Mouse (Mus musculus) hindbrain, postnatal 0 days (tissue): ENCODE measurements at regions not wholly inside any gene's neighbourhood (a gene's known extent, or its start where the extent isn't known, plus 50 kb on each side); places are given as distances from the start of the nearest gene placed in this dataset.
"Not testable (repeated sequence)": the region's sequence is repeated elsewhere in the genome, so short reads cannot be mapped to it uniquely, and the experiment has no call there.

Source experiments
- ATAC-seq: fragments of 200-750 bp; cut with Nextera tagmentation; 2 replicates; pipeline ENCODE4 v1.8.0; 2017; ENCODE audit warnings: mild to moderate bottlenecking, moderate TSS enrichment, moderate library complexity
- DNase-seq: peaks from one replicate; pipeline ENCODE4 v3.0.0-alpha.2; 2015; ENCODE audit warnings: low spot score
- H3K27ac ChIP-seq: fragments of 300-500 bp; sonication (generic); 2 replicates; pipeline ENCODE4 v1.5.1; 2014; ENCODE audit warnings: mild to moderate bottlenecking
- H3K27me3 ChIP-seq: fragments of 300-500 bp; sonication (generic); 2 replicates; pipeline ENCODE4 v1.6.1; 2014; ENCODE audit warnings: low read length, mixed read lengths; ENCODE audit not compliant: insufficient read depth
- H3K36me3 ChIP-seq: fragments of 300-500 bp; sonication (generic); 2 replicates; pipeline ENCODE4 v1.6.1; 2014; ENCODE audit warnings: low read length, mixed read lengths; ENCODE audit not compliant: insufficient read depth
- H3K4me1 ChIP-seq: fragments of 300-500 bp; sonication (generic); 2 replicates; pipeline ENCODE4 v1.6.1; 2014; ENCODE audit warnings: antibody characterized with exemption, low read length, mixed read lengths; ENCODE audit not compliant: insufficient read depth
- H3K4me2 ChIP-seq: fragments of 300-500 bp; sonication (generic); 2 replicates; pipeline ENCODE4 v1.6.1; 2014; ENCODE audit warnings: low read depth, mild to moderate bottlenecking, low read length, moderate library complexity, mixed read lengths
- H3K4me3 ChIP-seq: fragments of 300-500 bp; sonication (generic); 2 replicates; pipeline ENCODE4 v1.5.1; 2014; ENCODE audit warnings: low read length
- H3K9ac ChIP-seq: fragments of 300-500 bp; sonication (generic); replicated peaks from 2 replicates; pipeline ENCODE4 v1.6.1; 2014; ENCODE audit warnings: mild to moderate bottlenecking, low read length, moderate library complexity, mixed read lengths
- H3K9me3 ChIP-seq: fragments of 300-500 bp; sonication (generic); 2 replicates; pipeline ENCODE4 v1.6.1; 2016; ENCODE audit warnings: low read length, mixed read lengths
- CTCF ChIP-seq: IDR thresholded peaks from 2 replicates; pipeline ENCODE4 v1.5.1; 2016; ENCODE audit warnings: antibody characterized with exemption, control low read depth, low read depth
- WGBS: fragments of 180-500 bp; shearing (Covaris S2); extraction: QIAGEN DNeasy Blood & Tissue Kit; methylation state at CpG from one replicate; pipeline ENCODE4 v1.1.7; 2014; 5-methylcytosine and 5-hydroxymethylcytosine counted together

DNA sequence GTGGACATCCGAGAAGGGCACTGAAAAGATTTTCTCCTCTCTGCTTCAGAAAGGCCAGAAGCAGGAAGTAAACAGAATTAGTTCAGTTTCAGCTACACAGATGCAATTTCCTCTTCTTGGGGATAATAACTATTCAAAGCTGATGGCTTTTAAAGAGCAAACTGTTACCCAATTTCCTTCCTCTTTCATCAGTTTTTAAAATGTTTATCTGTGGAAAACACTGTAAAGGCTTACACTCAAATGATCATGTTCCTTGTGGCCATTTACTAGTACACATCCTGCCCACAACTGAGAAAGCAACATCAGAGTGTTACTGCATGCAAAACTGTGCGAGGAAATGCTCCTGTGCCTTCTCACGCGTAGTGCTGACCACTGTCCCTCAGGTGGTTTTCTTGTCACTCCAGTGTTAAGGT is 137.5 kb downstream of the Fam174a start:
- no peaks in the 10 kb centered on the region for H3K4me1 ChIP-seq
- no peak for TF ChIP-seq CTCF
- H3K9ac ChIP-seq, result no peak overlapping the region
- no peak overlapping the region for H3K4me2 ChIP-seq
- no peak overlapping the region for H3K27ac ChIP-seq
- no peak for DNase-seq
- no peaks in the 10 kb centered on the region for H3K27me3 ChIP-seq
- H3K9me3 ChIP-seq, result no peaks in the 10 kb centered on the region
- no peak for ATAC-seq
- H3K36me3 ChIP-seq, result no peaks in the 10 kb centered on the region
- WGBS, result 88% methylated on average over 4 of the region's 4 CpGs
- no peak overlapping the region for H3K4me3 ChIP-seq

DNA sequence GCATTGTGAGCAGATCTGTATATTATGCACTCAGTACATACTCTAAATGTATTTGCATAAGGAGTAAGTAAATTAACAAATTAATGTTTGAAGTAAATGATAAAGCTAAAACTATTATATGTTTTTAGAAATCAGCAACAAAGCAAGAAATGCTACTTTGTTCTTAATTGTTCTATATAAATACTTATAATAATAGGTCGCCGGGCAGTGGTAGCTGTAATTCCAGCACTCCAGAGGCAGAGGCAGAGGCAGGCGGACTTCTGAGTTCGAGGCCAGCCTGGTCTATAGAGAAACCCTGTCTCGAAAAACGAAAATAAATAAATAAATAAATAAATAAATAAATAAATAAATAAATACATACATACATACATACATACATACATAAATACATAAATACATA is 138.3 kb downstream of the Fam174a start:
- not testable (repeated sequence) for H3K27me3 ChIP-seq, H3K27ac ChIP-seq, H3K9ac ChIP-seq, H3K36me3 ChIP-seq, H3K4me3 ChIP-seq, H3K4me1 ChIP-seq, H3K4me2 ChIP-seq, H3K9me3 ChIP-seq
- ATAC-seq (peak; percentile 66; the same call in 1 of the 2 replicates), DNase-seq (peak; percentile 62)
- WGBS, result 80% methylated on average over 6 of the region's 6 CpGs

DNA sequence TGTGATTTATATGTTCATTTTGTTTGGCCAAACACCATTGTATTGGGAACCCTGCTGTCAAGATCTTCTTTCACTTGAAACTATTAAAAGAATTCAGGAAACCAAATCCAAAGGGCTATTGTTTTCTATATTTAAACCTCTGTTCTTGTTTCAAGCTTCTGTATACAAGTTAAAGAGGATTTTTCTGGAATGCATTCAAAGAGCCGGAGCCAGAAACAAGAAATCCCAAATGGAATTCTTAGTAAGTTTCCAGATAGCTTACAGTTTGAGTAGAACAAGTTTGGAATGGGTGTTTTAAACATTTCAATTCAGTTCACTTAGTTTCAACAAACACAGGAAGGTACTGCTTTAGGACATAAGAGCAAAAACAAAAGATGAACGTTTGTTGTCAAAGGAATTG is 140.8 kb downstream of the Fam174a start:
- DNase-seq (no peak), ATAC-seq (no peak)
- H3K4me1 ChIP-seq, result no peaks in the 10 kb centered on the region
- H3K27me3 ChIP-seq, result no peaks in the 10 kb centered on the region
- no peak overlapping the region for H3K27ac ChIP-seq
- no peak overlapping the region for H3K4me3 ChIP-seq
- H3K9me3 ChIP-seq, result no peaks in the 10 kb centered on the region
- H3K36me3 ChIP-seq, result no peaks in the 10 kb centered on the region
- TF ChIP-seq CTCF, result no peak
- WGBS, result 43% methylated on average over 2 of the region's 2 CpGs
- no peak overlapping the region for H3K9ac ChIP-seq
- no peak overlapping the region for H3K4me2 ChIP-seq

DNA sequence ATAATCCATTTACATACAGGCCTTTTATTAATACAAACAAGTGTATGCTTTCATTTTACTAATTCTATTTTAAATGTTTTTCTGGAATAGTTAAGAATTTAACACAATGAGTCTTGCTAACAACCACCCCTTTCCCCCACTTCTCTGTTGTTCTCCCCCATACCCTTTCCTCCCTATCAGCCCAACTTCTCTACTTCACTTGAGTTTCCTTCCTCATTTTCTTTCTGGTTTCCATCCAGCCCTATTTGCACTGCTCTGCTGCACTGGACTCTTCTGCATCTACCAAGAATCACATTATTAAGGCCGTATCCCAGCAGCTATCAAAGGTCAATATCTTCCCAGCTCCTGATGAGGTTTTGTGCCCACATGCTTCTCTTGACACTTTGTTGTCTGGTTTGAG is 145.9 kb downstream of the Fam174a start:
- no peak for DNase-seq
- no peak for TF ChIP-seq CTCF

DNA sequence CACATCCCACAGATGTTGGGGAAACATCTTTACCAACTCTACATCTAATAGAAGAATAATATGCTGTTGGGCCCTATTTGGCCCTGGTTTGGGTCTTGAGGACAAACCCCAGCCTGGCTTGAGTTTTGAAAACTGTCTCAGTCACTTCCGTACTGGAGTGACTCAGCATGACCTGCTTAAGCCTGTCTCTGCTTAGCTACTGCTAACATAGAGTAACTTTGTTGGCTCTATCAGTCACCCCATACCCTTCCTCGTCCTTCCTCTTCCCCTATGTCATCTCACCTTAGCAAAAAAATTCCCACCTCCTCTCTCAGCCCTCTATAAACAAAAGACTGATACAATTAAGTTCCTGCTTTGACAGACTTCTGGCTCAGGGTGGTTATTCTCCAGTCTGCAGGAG is 154.7 kb downstream of the Fam174a start:
- no peak for TF ChIP-seq CTCF
- H3K4me3 ChIP-seq, result no peak overlapping the region
- DNase-seq (no peak), ATAC-seq (no peak)
- no peaks in the 10 kb centered on the region for H3K9me3 ChIP-seq
- H3K27me3 ChIP-seq, result no peaks in the 10 kb centered on the region
- no peak overlapping the region for H3K4me2 ChIP-seq
- 64% methylated on average over 2 of the region's 2 CpGs for WGBS
- H3K4me1 ChIP-seq, result no peaks in the 10 kb centered on the region
- H3K27ac ChIP-seq, result no peak overlapping the region
- no peak overlapping the region for H3K9ac ChIP-seq
- H3K36me3 ChIP-seq, result no peaks in the 10 kb centered on the region

More for the DNA sequence above, 145.9 kb downstream of the Fam174a start:
- no peaks in the 10 kb centered on the region for H3K4me1 ChIP-seq
- no peaks in the 10 kb centered on the region for H3K27me3 ChIP-seq
- no peaks in the 10 kb centered on the region for H3K9me3 ChIP-seq
- ATAC-seq, result no peak
- 100% methylated on average over 1 of the region's 1 CpGs for WGBS
- H3K4me2 ChIP-seq, result no peak overlapping the region
- H3K36me3 ChIP-seq, result no peaks in the 10 kb centered on the region
- H3K27ac ChIP-seq, result no peak overlapping the region
- H3K9ac ChIP-seq, result no peak overlapping the region
- no peak overlapping the region for H3K4me3 ChIP-seq

DNA sequence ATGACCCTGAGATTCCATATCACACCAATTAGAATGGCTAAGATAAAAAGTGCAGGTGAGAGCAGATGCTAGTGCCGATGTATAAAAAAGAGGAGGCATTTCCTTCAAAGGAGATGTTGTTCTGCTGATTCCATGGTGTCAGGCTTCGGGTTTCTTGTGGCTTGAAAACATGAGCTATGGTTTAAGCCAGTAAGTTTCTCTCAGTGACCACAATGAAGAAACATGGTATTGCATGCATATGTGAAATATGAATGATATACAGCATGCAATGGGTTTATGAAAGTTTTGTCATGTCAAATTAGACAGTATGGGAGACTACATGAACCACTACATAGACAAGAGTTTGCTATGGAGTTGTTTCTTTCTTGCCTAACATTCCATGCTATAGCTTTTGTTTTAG is 155.3 kb downstream of the Fam174a start:
- H3K9ac ChIP-seq, result no peak overlapping the region
- no peaks in the 10 kb centered on the region for H3K4me1 ChIP-seq
- no peaks in the 10 kb centered on the region for H3K9me3 ChIP-seq
- ATAC-seq (no peak), DNase-seq (no peak)
- 91% methylated on average over 2 of the region's 2 CpGs for WGBS
- H3K27ac ChIP-seq, result no peak overlapping the region
- H3K4me2 ChIP-seq, result no peak overlapping the region
- no peak for TF ChIP-seq CTCF
- no peaks in the 10 kb centered on the region for H3K36me3 ChIP-seq
- H3K4me3 ChIP-seq, result no peak overlapping the region
- H3K27me3 ChIP-seq, result no peaks in the 10 kb centered on the region

DNA sequence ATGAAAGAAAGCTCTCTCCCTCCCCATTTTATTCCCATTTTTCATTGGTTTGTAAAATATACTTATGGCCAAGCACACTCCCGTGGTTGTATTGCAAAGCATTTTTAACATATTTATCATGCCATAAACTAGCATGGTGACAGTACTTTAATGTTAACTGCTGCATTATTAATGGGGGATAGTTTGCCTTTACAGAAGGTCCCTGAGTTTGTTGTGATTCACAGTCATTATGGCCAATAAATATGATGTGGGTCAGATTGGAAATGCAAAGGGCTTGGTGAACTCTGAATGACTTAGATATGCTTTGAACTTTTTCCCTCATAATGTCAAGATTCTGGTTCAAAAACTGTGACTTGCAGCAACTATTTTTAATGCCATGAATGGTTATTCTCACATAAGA is 157.1 kb downstream of the Fam174a start:
- WGBS, result 85% methylated on average over 1 of the region's 1 CpGs
- DNase-seq (no peak), ATAC-seq (no peak)
- no peaks in the 10 kb centered on the region for H3K4me1 ChIP-seq
- no peaks in the 10 kb centered on the region for H3K27me3 ChIP-seq
- no peak overlapping the region for H3K4me2 ChIP-seq
- no peak for TF ChIP-seq CTCF
- H3K36me3 ChIP-seq, result no peaks in the 10 kb centered on the region
- no peak overlapping the region for H3K27ac ChIP-seq
- no peak overlapping the region for H3K4me3 ChIP-seq
- no peaks in the 10 kb centered on the region for H3K9me3 ChIP-seq
- no peak overlapping the region for H3K9ac ChIP-seq
